Mouse (Mus musculus): Measurements from ENCODE around the gene Scamp3. TPM values are rescaled to one million over a fixed set of nuclear protein-coding genes. Genes with fewer than 3 reads are reported as not detected.
A peak's percentile ranks its signal among the peaks of the same experiment; 100 is the strongest.

Scamp3 gene
- total and polyA plus RNA-seq, 2 experiments from 2014 or later: 63.7 to 124 TPM

GRCm38 (mm10) chr3:89183959-89184315, 6.7 kb downstream of the Scamp3 start:
- peaks cover 15% of the 10 kb centered on the region; the same call in 1 of the 2 replicates for H3K4me1 ChIP-seq (ENCODE audit: insufficient read depth)
- peak overlapping the region; percentile 85 for H3K9ac ChIP-seq
- H3K27me3 ChIP-seq (ENCODE audit: insufficient read depth, low read length): no peaks in the 10 kb centered on the region
- ATAC-seq (no peak), DNase-seq (peak; percentile 39)
- peak overlapping the region; percentile 93 for H3K4me2 ChIP-seq (ENCODE audit: low read depth)
- peaks cover 51% of the 10 kb centered on the region for H3K36me3 ChIP-seq (ENCODE audit: insufficient read depth)
- peak overlapping the region; percentile 65 for H3K4me3 ChIP-seq (ENCODE audit: low read depth, low read length)
- TF ChIP-seq CTCF (IDR thresholded peaks at IDR 0.05; ENCODE audit: low read depth): no peak
- no peaks in the 10 kb centered on the region for H3K9me3 ChIP-seq (ENCODE audit: low read length)
- WGBS: 62% methylated on average over 6 of the region's 6 CpGs
- peak overlapping the region; percentile 89 for H3K27ac ChIP-seq (ENCODE audit: low read depth, low read length)

- ATAC-seq: no peak
- Histone ChIP-seq H3K27me3 (ENCODE audit: insufficient read depth, low read length) (no peaks in the 10 kb centered on the region), H3K4me2 (ENCODE audit: low read depth) (no peak overlapping the region), H3K9me3 (ENCODE audit: low read length) (no peaks in the 10 kb centered on the region), H3K4me1 (ENCODE audit: insufficient read depth) (peaks cover 15% of the 10 kb centered on the region; the same call in 1 of the 2 replicates), H3K27ac (ENCODE audit: low read depth, low read length) (no peak overlapping the region), H3K9ac (no peak overlapping the region), H3K4me3 (ENCODE audit: low read depth, low read length) (no peak overlapping the region), H3K36me3 (ENCODE audit: insufficient read depth) (peaks cover 22% of the 10 kb centered on the region)
- no peak for TF ChIP-seq CTCF (IDR thresholded peaks at IDR 0.05; ENCODE audit: low read depth)
- DNase-seq: no peak
- WGBS: 35% methylated on average over 23 of the region's 23 CpGs
Measured at GRCm38 (mm10) chr3:89187197-89187596, 9.9 kb downstream of the Scamp3 start.

GRCm38 (mm10) chr3:89187690-89188477, 10.6 kb downstream of the Scamp3 start:
- DNase-seq (no peak), ATAC-seq (no peak)
- H3K9ac ChIP-seq: no peak overlapping the region
- H3K4me1 ChIP-seq (ENCODE audit: insufficient read depth): peaks cover 15% of the 10 kb centered on the region; the same call in 1 of the 2 replicates
- no peaks in the 10 kb centered on the region for H3K9me3 ChIP-seq (ENCODE audit: low read length)
- peaks cover 19% of the 10 kb centered on the region for H3K36me3 ChIP-seq (ENCODE audit: insufficient read depth)
- no peak for TF ChIP-seq CTCF (IDR thresholded peaks at IDR 0.05; ENCODE audit: low read depth)
- H3K4me3 ChIP-seq (ENCODE audit: low read depth, low read length): no peak overlapping the region
- WGBS: 54% methylated on average over 18 of the region's 18 CpGs
- no peak overlapping the region for H3K4me2 ChIP-seq (ENCODE audit: low read depth)
- H3K27ac ChIP-seq (ENCODE audit: low read depth, low read length): no peak overlapping the region
- H3K27me3 ChIP-seq (ENCODE audit: insufficient read depth, low read length): no peaks in the 10 kb centered on the region

- 66% methylated on average over 12 of the region's 12 CpGs for WGBS
- H3K4me3 ChIP-seq (ENCODE audit: low read depth, low read length): no peak overlapping the region
- peaks cover 19% of the 10 kb centered on the region for H3K36me3 ChIP-seq (ENCODE audit: insufficient read depth)
- DNase-seq (no peak), ATAC-seq (no peak)
- H3K9ac ChIP-seq: no peak overlapping the region
- no peak for TF ChIP-seq CTCF (IDR thresholded peaks at IDR 0.05; ENCODE audit: low read depth)
- no peak overlapping the region for H3K27ac ChIP-seq (ENCODE audit: low read depth, low read length)
- H3K4me2 ChIP-seq (ENCODE audit: low read depth): no peak overlapping the region
- no peaks in the 10 kb centered on the region for H3K9me3 ChIP-seq (ENCODE audit: low read length)
- H3K4me1 ChIP-seq (ENCODE audit: insufficient read depth): peaks cover 14% of the 10 kb centered on the region; the same call in 1 of the 2 replicates
- H3K27me3 ChIP-seq (ENCODE audit: insufficient read depth, low read length): no peaks in the 10 kb centered on the region
Measured at GRCm38 (mm10) chr3:89188478-89188875, 11.2 kb downstream of the Scamp3 start.

GRCm38 (mm10) chr3:89190436-89190835, 13.2 kb downstream of the Scamp3 start:
- H3K36me3 ChIP-seq (ENCODE audit: insufficient read depth): peaks cover 19% of the 10 kb centered on the region
- ATAC-seq (no peak), DNase-seq (no peak)
- no peaks in the 10 kb centered on the region for H3K27me3 ChIP-seq (ENCODE audit: insufficient read depth, low read length)
- no peak for TF ChIP-seq CTCF (IDR thresholded peaks at IDR 0.05; ENCODE audit: low read depth)
- no peak overlapping the region for H3K4me3 ChIP-seq (ENCODE audit: low read depth, low read length)
- no peak overlapping the region for H3K9ac ChIP-seq
- no peaks in the 10 kb centered on the region for H3K4me1 ChIP-seq (ENCODE audit: insufficient read depth)
- H3K27ac ChIP-seq (ENCODE audit: low read depth, low read length): no peak overlapping the region
- H3K4me2 ChIP-seq (ENCODE audit: low read depth): no peak overlapping the region
- no peaks in the 10 kb centered on the region for H3K9me3 ChIP-seq (ENCODE audit: low read length)
- whole genome bisulfite sequencing: 89% methylated on average over 8 of the region's 8 CpGs

GRCm38 (mm10) chr3:89193351-89193750, 16.1 kb downstream of the Scamp3 start:
- H3K27ac ChIP-seq (ENCODE audit: low read depth, low read length): no peak overlapping the region
- ATAC-seq: no peak
- no peaks in the 10 kb centered on the region for H3K9me3 ChIP-seq (ENCODE audit: low read length)
- no peak overlapping the region for H3K4me2 ChIP-seq (ENCODE audit: low read depth)
- TF ChIP-seq CTCF (IDR thresholded peaks at IDR 0.05; ENCODE audit: low read depth): peak; percentile 28
- no peak overlapping the region for H3K9ac ChIP-seq
- H3K27me3 ChIP-seq (ENCODE audit: insufficient read depth, low read length): no peaks in the 10 kb centered on the region
- H3K4me1 ChIP-seq (ENCODE audit: insufficient read depth): no peaks in the 10 kb centered on the region
- peaks cover 4% of the 10 kb centered on the region for H3K36me3 ChIP-seq (ENCODE audit: insufficient read depth)
- 76% methylated on average over 1 of the region's 1 CpGs for WGBS
- DNase-seq: no peak
- no peak overlapping the region for H3K4me3 ChIP-seq (ENCODE audit: low read depth, low read length)

GRCm38 (mm10) chr3:89193853-89194252, 16.6 kb downstream of the Scamp3 start:
- no peak for ATAC-seq
- H3K9ac ChIP-seq: no peak overlapping the region
- no peak overlapping the region for H3K4me2 ChIP-seq (ENCODE audit: low read depth)
- TF ChIP-seq CTCF (IDR thresholded peaks at IDR 0.05; ENCODE audit: low read depth): peak; percentile 41
- WGBS: 94% methylated on average over 2 of the region's 2 CpGs
- H3K27ac ChIP-seq (ENCODE audit: low read depth, low read length): no peak overlapping the region
- H3K36me3 ChIP-seq (ENCODE audit: insufficient read depth): no peaks in the 10 kb centered on the region
- no peaks in the 10 kb centered on the region for H3K27me3 ChIP-seq (ENCODE audit: insufficient read depth, low read length)
- no peaks in the 10 kb centered on the region for H3K9me3 ChIP-seq (ENCODE audit: low read length)
- no peak for DNase-seq
- no peak overlapping the region for H3K4me3 ChIP-seq (ENCODE audit: low read depth, low read length)
- H3K4me1 ChIP-seq (ENCODE audit: insufficient read depth): no peaks in the 10 kb centered on the region

Data from forebrain, postnatal 0 days (tissue).